Mouse (Mus musculus) heart, embryonic 15.5 days (tissue): ENCODE data around the gene Map4k5. TPM values are rescaled to one million over a fixed set of nuclear protein-coding genes. Genes with fewer than 3 reads are reported as not detected.

Experiments
- ATAC-seq: fragments of 200-750 bp; cut with Nextera tagmentation; replicated peaks from 2 replicates; pipeline ENCODE4 v1.8.0; 2017; ENCODE audit warnings: low read depth, moderate TSS enrichment; ENCODE audit not compliant: insufficient number of reproducible peaks, insufficient read depth, low FRiP score
- H3K27ac ChIP-seq: fragments of 300-500 bp; sonication (generic); 2 replicates; pipeline ENCODE4 v1.5.1; 2015; ENCODE audit warnings: mild to moderate bottlenecking, inconsistent platforms
- H3K27me3 ChIP-seq: fragments of 300-500 bp; sonication (generic); 2 replicates; pipeline ENCODE4 v1.6.1; 2015; ENCODE audit warnings: inconsistent platforms
- H3K36me3 ChIP-seq: fragments of 300-500 bp; sonication (generic); 2 replicates; pipeline ENCODE4 v1.6.1; 2015; ENCODE audit warnings: mild to moderate bottlenecking, inconsistent platforms
- H3K4me1 ChIP-seq: fragments of 300-500 bp; sonication (generic); replicated peaks from 2 replicates; pipeline ENCODE4 v1.6.1; 2015; ENCODE audit warnings: inconsistent platforms
- H3K4me2 ChIP-seq: fragments of 300-500 bp; sonication (generic); 2 replicates; pipeline ENCODE4 v1.6.1; 2015; ENCODE audit warnings: inconsistent platforms, mild to moderate bottlenecking, moderate library complexity
- H3K4me3 ChIP-seq: fragments of 300-500 bp; sonication (generic); 2 replicates; pipeline ENCODE4 v1.5.1; 2015; ENCODE audit warnings: mild to moderate bottlenecking, inconsistent platforms
- H3K9ac ChIP-seq: fragments of 300-500 bp; sonication (generic); 2 replicates; pipeline ENCODE4 v1.6.1; 2015; ENCODE audit warnings: mild to moderate bottlenecking, inconsistent platforms
- H3K9me3 ChIP-seq: fragments of 300-500 bp; sonication (generic); replicated peaks from 2 replicates; pipeline ENCODE4 v1.6.1; 2016; ENCODE audit warnings: inconsistent platforms
- WGBS: fragments of 180-500 bp; shearing (Covaris S2); methylation state at CpG from one replicate; pipeline ENCODE4 v1.1.7; 2015; ENCODE audit warnings: mixed read lengths; 5-methylcytosine and 5-hydroxymethylcytosine counted together
- polyA plus RNA-seq: library from polyadenylated mRNA; unstranded; fragments of >200 nt; fragmentation: Nextera tagmentation; extraction: Ambion mirVana; gene quantifications from 2 replicates; pipeline ENCODE4 v1.2.1, GENCODE M21; 2015

Gene Map4k5
- polyA plus RNA-seq, 1 experiment from 2014 or later = 27.7 TPM

- peaks cover 29% of the 10 kb centered on the region for H3K4me1 ChIP-seq
- no peak overlapping the region for H3K4me2 ChIP-seq
- H3K27ac ChIP-seq = no peak overlapping the region
- H3K4me3 ChIP-seq = no peak overlapping the region
- H3K9me3 ChIP-seq = no peaks in the 10 kb centered on the region
- H3K9ac ChIP-seq = no peak overlapping the region
- no peaks in the 10 kb centered on the region for H3K36me3 ChIP-seq
- no peaks in the 10 kb centered on the region for H3K27me3 ChIP-seq
- no peak for ATAC-seq
- 91% methylated on average over 5 of the region's 5 CpGs for WGBS
Measured at GRCm38 (mm10) chr12:69885170-69885923, 7.7 kb downstream of the Map4k5 start.

GRCm38 (mm10) chr12:69884053-69884452 lies 8.9 kb downstream of the Map4k5 start:
- no peak for ATAC-seq
- no peaks in the 10 kb centered on the region for H3K9me3 ChIP-seq
- H3K27me3 ChIP-seq = no peaks in the 10 kb centered on the region
- 88% methylated on average over 5 of the region's 5 CpGs for WGBS
- H3K36me3 ChIP-seq = no peaks in the 10 kb centered on the region
- no peak overlapping the region for H3K9ac ChIP-seq
- H3K4me2 ChIP-seq = no peak overlapping the region
- no peak overlapping the region for H3K27ac ChIP-seq
- H3K4me1 ChIP-seq = peaks cover 29% of the 10 kb centered on the region
- H3K4me3 ChIP-seq = no peak overlapping the region

GRCm38 (mm10) chr12:69881198-69881905 lies 11.6 kb downstream of the Map4k5 start:
- H3K9ac ChIP-seq = no peak overlapping the region
- WGBS = 50% methylated on average over 10 of the region's 10 CpGs

GRCm38 (mm10) chr12:69879739-69880138 lies 13.3 kb downstream of the Map4k5 start:
- H3K4me2 ChIP-seq = peak overlapping the region; percentile 33; the same call in 1 of the 2 replicates

More at GRCm38 (mm10) chr12:69881198-69881905, 11.6 kb downstream of the Map4k5 start:
- H3K9me3 ChIP-seq = no peaks in the 10 kb centered on the region
- H3K4me1 ChIP-seq = peaks cover 30% of the 10 kb centered on the region
- H3K4me2 ChIP-seq = no peak overlapping the region
- no peak overlapping the region for H3K4me3 ChIP-seq
- no peak overlapping the region for H3K27ac ChIP-seq
- no peaks in the 10 kb centered on the region for H3K36me3 ChIP-seq
- H3K27me3 ChIP-seq = no peaks in the 10 kb centered on the region
- ATAC-seq = no peak

GRCm38 (mm10) chr12:69879172-69879665 lies 13.8 kb downstream of the Map4k5 start:
- Histone ChIP-seq H3K9me3 (no peaks in the 10 kb centered on the region), H3K4me1 (peaks cover 27% of the 10 kb centered on the region), H3K9ac (no peak overlapping the region), H3K4me3 (no peak overlapping the region), H3K36me3 (no peaks in the 10 kb centered on the region), H3K27me3 (no peaks in the 10 kb centered on the region), H3K4me2 (peak overlapping the region; percentile 33; the same call in 1 of the 2 replicates), H3K27ac (no peak overlapping the region; the same call in 1 of the 2 replicates)
- WGBS = 17% methylated on average over 4 of the region's 4 CpGs
- no peak for ATAC-seq

More at GRCm38 (mm10) chr12:69879739-69880138, 13.3 kb downstream of the Map4k5 start:
- H3K9ac ChIP-seq = no peak overlapping the region
- H3K4me3 ChIP-seq = no peak overlapping the region
- H3K36me3 ChIP-seq = no peaks in the 10 kb centered on the region
- H3K27ac ChIP-seq = no peak overlapping the region; the same call in 1 of the 2 replicates
- no peaks in the 10 kb centered on the region for H3K9me3 ChIP-seq
- peaks cover 27% of the 10 kb centered on the region for H3K4me1 ChIP-seq
- 23% methylated on average over 6 of the region's 6 CpGs for WGBS
- no peak for ATAC-seq
- no peaks in the 10 kb centered on the region for H3K27me3 ChIP-seq

- Histone ChIP-seq H3K9me3 (no peaks in the 10 kb centered on the region), H3K36me3 (no peaks in the 10 kb centered on the region), H3K27ac (0 out of 2 replicates have a peak overlapping the region, but pooled peaks have one; percentile 4), H3K4me1 (peaks cover 27% of the 10 kb centered on the region), H3K27me3 (no peaks in the 10 kb centered on the region), H3K4me2 (no peak overlapping the region), H3K9ac (no peak overlapping the region), H3K4me3 (no peak overlapping the region)
- 85% methylated on average over 9 of the region's 9 CpGs for WGBS
- no peak for ATAC-seq
Measured at GRCm38 (mm10) chr12:69877842-69878363, 15.1 kb downstream of the Map4k5 start.

GRCm38 (mm10) chr12:69871632-69872031 lies 21.4 kb downstream of the Map4k5 start:
- Histone ChIP-seq H3K27ac (no peak overlapping the region), H3K4me2 (no peak overlapping the region), H3K27me3 (no peaks in the 10 kb centered on the region), H3K4me1 (no peaks in the 10 kb centered on the region), H3K36me3 (peaks cover 9% of the 10 kb centered on the region; the same call in 1 of the 2 replicates), H3K9ac (no peak overlapping the region), H3K9me3 (no peaks in the 10 kb centered on the region), H3K4me3 (no peak overlapping the region)
- no peak for ATAC-seq
- whole genome bisulfite sequencing = 97% methylated on average over 5 of the region's 5 CpGs

GRCm38 (mm10) chr12:69867338-69867737 lies 25.7 kb downstream of the Map4k5 start:
- ATAC-seq = no peak
- Histone ChIP-seq H3K4me1 (peaks cover 4% of the 10 kb centered on the region; the same call in 1 of the 2 replicates), H3K4me3 (no peak overlapping the region), H3K27me3 (no peaks in the 10 kb centered on the region), H3K36me3 (peaks cover 9% of the 10 kb centered on the region; the same call in 1 of the 2 replicates), H3K4me2 (no peak overlapping the region), H3K27ac (no peak overlapping the region), H3K9me3 (no peaks in the 10 kb centered on the region), H3K9ac (no peak overlapping the region)
- 79% methylated on average over 5 of the region's 5 CpGs for WGBS

- Histone ChIP-seq H3K4me3 (no peak overlapping the region), H3K27me3 (no peaks in the 10 kb centered on the region), H3K4me2 (no peak overlapping the region), H3K36me3 (no peaks in the 10 kb centered on the region), H3K9ac (no peak overlapping the region), H3K9me3 (no peaks in the 10 kb centered on the region), H3K4me1 (peaks cover 4% of the 10 kb centered on the region), H3K27ac (no peak overlapping the region)
- WGBS = 58% methylated on average over 4 of the region's 4 CpGs
- ATAC-seq = no peak
Measured at GRCm38 (mm10) chr12:69864164-69864692, 28.8 kb downstream of the Map4k5 start.

- WGBS = 78% methylated on average over 5 of the region's 5 CpGs
- Histone ChIP-seq H3K36me3 (no peaks in the 10 kb centered on the region), H3K27ac (no peak overlapping the region), H3K9ac (no peak overlapping the region), H3K9me3 (no peaks in the 10 kb centered on the region), H3K4me1 (peaks cover 10% of the 10 kb centered on the region), H3K4me3 (no peak overlapping the region), H3K4me2 (no peak overlapping the region), H3K27me3 (no peaks in the 10 kb centered on the region)
- no peak for ATAC-seq
Measured at GRCm38 (mm10) chr12:69863505-69863904, 29.5 kb downstream of the Map4k5 start.

GRCm38 (mm10) chr12:69858847-69859246 lies 34.2 kb downstream of the Map4k5 start:
- 30% methylated on average over 4 of the region's 4 CpGs for WGBS
- H3K9me3 ChIP-seq = no peaks in the 10 kb centered on the region
- H3K4me2 ChIP-seq = 0 out of 2 replicates have a peak overlapping the region, but pooled peaks have one; percentile 6
- H3K4me1 ChIP-seq = peaks cover 7% of the 10 kb centered on the region
- ATAC-seq = no peak
- H3K27ac ChIP-seq = peak overlapping the region; percentile 47
- H3K36me3 ChIP-seq = peaks cover 10% of the 10 kb centered on the region
- no peaks in the 10 kb centered on the region for H3K27me3 ChIP-seq
- no peak overlapping the region for H3K9ac ChIP-seq
- H3K4me3 ChIP-seq = no peak overlapping the region
